Comparison of ENCODE assay signal across 17 mouse cellular contexts in genomic region chr19:7161064-7161463, GRCm38 (mm10). TPM values are rescaled to one million over a fixed set of nuclear protein-coding genes. Genes with fewer than 3 reads are reported as not detected.
DNase-seq lines count a peak whose midpoint lies in the region; ATAC-seq and TF ChIP-seq lines count a peak whose summit lies in the region.
"Had no signal": no experiment of that assay in that cellular context is flagged by ENCODE, and none has a peak within 500 bp of the region (broad histone marks: within the 10 kb centered on the region; RNA-seq: fewer than 3 reads in every experiment).

No protein-coding gene starts in this region.

- H3K4me2 ChIP-seq in forebrain, postnatal 0 days (ENCODE audit: low read depth) = no peak overlapping the region
- H3K4me2 ChIP-seq in midbrain, embryonic 15.5 days = no peak overlapping the region
- no peak overlapping the region for H3K4me2 ChIP-seq in midbrain, embryonic 11.5 days
- H3K4me2 ChIP-seq in neural tube, embryonic 13.5 days = no peak overlapping the region

- 71% methylated on average over 3 of the region's 3 CpGs for WGBS in forebrain, embryonic 10.5 days
- WGBS in forebrain, postnatal 0 days = 68% methylated on average over 3 of the region's 3 CpGs
- WGBS in midbrain, embryonic 15.5 days = 88% methylated on average over 3 of the region's 3 CpGs
- WGBS in midbrain, embryonic 11.5 days = 79% methylated on average over 3 of the region's 3 CpGs
- WGBS in neural tube, embryonic 13.5 days = 76% methylated on average over 3 of the region's 3 CpGs

- peaks cover 100% of the 10 kb centered on the region for H3K27me3 ChIP-seq in forebrain, embryonic 10.5 days (ENCODE audit: poor library complexity, severe bottlenecking)
- no peaks in the 10 kb centered on the region for H3K27me3 ChIP-seq in forebrain, postnatal 0 days (ENCODE audit: insufficient read depth, low read length)
- H3K27me3 ChIP-seq in midbrain, embryonic 15.5 days (replicated peaks) = peaks cover 3% of the 10 kb centered on the region; the same call in 1 of the 2 replicates
- peaks cover 21% of the 10 kb centered on the region for H3K27me3 ChIP-seq in midbrain, embryonic 11.5 days (ENCODE audit: control insufficient read depth, insufficient read depth, low read length)
- peaks cover 73% of the 10 kb centered on the region for H3K27me3 ChIP-seq in neural tube, embryonic 13.5 days

- no peaks in the 10 kb centered on the region for H3K36me3 ChIP-seq in forebrain, embryonic 10.5 days (replicated peaks)
- H3K36me3 ChIP-seq in forebrain, postnatal 0 days (ENCODE audit: insufficient read depth) = no peaks in the 10 kb centered on the region
- H3K36me3 ChIP-seq in midbrain, embryonic 15.5 days (replicated peaks) = no peaks in the 10 kb centered on the region
- H3K36me3 ChIP-seq in midbrain, embryonic 11.5 days (ENCODE audit: control insufficient read depth, insufficient read depth, low read length) = no peaks in the 10 kb centered on the region
- H3K36me3 ChIP-seq in neural tube, embryonic 13.5 days = no peaks in the 10 kb centered on the region
- H3K36me3 ChIP-seq: embryonic facial prominence, embryonic 10.5 days; heart, embryonic 10.5 days; heart, embryonic 15.5 days; hindbrain, embryonic 12.5 days had no signal

- H3K27ac ChIP-seq in forebrain, embryonic 10.5 days = 0 out of 2 replicates have a peak overlapping the region, but pooled peaks have one; percentile 82
- H3K27ac ChIP-seq in forebrain, postnatal 0 days (ENCODE audit: low read depth, low read length) = no peak overlapping the region
- 0 out of 2 replicates have a peak overlapping the region, but pooled peaks have one; percentile 61 for H3K27ac ChIP-seq in layer of hippocampus, adult 2 months
- peak overlapping the region; percentile 69; the same call in 1 of the 2 replicates for H3K27ac ChIP-seq in midbrain, embryonic 15.5 days
- no peak overlapping the region for H3K27ac ChIP-seq in midbrain, embryonic 11.5 days (ENCODE audit: low read depth, low read length)
- peak overlapping the region; percentile 72 for H3K27ac ChIP-seq in neural tube, embryonic 13.5 days (replicated peaks)
- H3K27ac ChIP-seq: heart, embryonic 15.5 days had no signal

- ATAC-seq in forebrain, postnatal 0 days = no peak
- ATAC-seq in midbrain, embryonic 15.5 days (replicated peaks) = no peak
- ATAC-seq in midbrain, embryonic 11.5 days (ENCODE audit: low FRiP score) = no peak
- ATAC-seq in neural tube, embryonic 13.5 days (ENCODE audit: low read depth) = no peak
- ATAC-seq: inflammation-experienced regulatory T-cells, adult 6 months had no signal

- TF ChIP-seq CTCF in forebrain, postnatal 0 days (IDR thresholded peaks at IDR 0.05; ENCODE audit: low read depth) = no peak
- no peak for TF ChIP-seq CTCF in layer of hippocampus, adult 2 months (conservative IDR thresholded peaks at IDR 0.05)

- H3K4me3 ChIP-seq in forebrain, embryonic 10.5 days = no peak overlapping the region
- H3K4me3 ChIP-seq in forebrain, postnatal 0 days (ENCODE audit: low read depth, low read length) = no peak overlapping the region
- H3K4me3 ChIP-seq in layer of hippocampus, adult 2 months = no peak overlapping the region
- no peak overlapping the region for H3K4me3 ChIP-seq in midbrain, embryonic 15.5 days
- H3K4me3 ChIP-seq in midbrain, embryonic 11.5 days (ENCODE audit: low read depth, low read length) = no peak overlapping the region
- H3K4me3 ChIP-seq in neural tube, embryonic 13.5 days = no peak overlapping the region
- H3K4me3 ChIP-seq: heart, embryonic 15.5 days; hindbrain, embryonic 12.5 days had no signal

- DNase-seq in forebrain, embryonic 10.5 days (ENCODE audit: extremely low spot score, low spot score) = no peak
- no peak for DNase-seq in forebrain, postnatal 0 days
- DNase-seq in layer of hippocampus, adult 2 months (ENCODE audit: low spot score in 2 of 2) = no peak
- no peak for DNase-seq in layer of hippocampus, adult 9-11 months
- DNase-seq in midbrain, embryonic 11.5 days (ENCODE audit: low spot score, missing footprints) = no peak
- no peak for DNase-seq in kidney, adult 11 months
- DNase-seq: adrenal gland, adult 8-10 months; adrenal gland, postnatal 36 days; heart, adult 18-20 months had no signal

- peaks cover 86% of the 10 kb centered on the region for H3K4me1 ChIP-seq in forebrain, embryonic 10.5 days
- peaks cover 12% of the 10 kb centered on the region for H3K4me1 ChIP-seq in forebrain, postnatal 0 days (ENCODE audit: insufficient read depth)
- peaks cover 57% of the 10 kb centered on the region for H3K4me1 ChIP-seq in midbrain, embryonic 15.5 days
- peaks cover 46% of the 10 kb centered on the region for H3K4me1 ChIP-seq in midbrain, embryonic 11.5 days (ENCODE audit: control insufficient read depth, insufficient read depth, low read length)
- peaks cover 82% of the 10 kb centered on the region for H3K4me1 ChIP-seq in neural tube, embryonic 13.5 days (replicated peaks)

- H3K9me3 ChIP-seq in forebrain, embryonic 10.5 days = no peaks in the 10 kb centered on the region
- no peaks in the 10 kb centered on the region for H3K9me3 ChIP-seq in forebrain, postnatal 0 days (ENCODE audit: low read length)
- no peaks in the 10 kb centered on the region for H3K9me3 ChIP-seq in midbrain, embryonic 15.5 days
- no peaks in the 10 kb centered on the region for H3K9me3 ChIP-seq in midbrain, embryonic 11.5 days (ENCODE audit: control insufficient read depth, low read length)
- H3K9me3 ChIP-seq in neural tube, embryonic 13.5 days = no peaks in the 10 kb centered on the region
- H3K9me3 ChIP-seq: embryonic facial prominence, embryonic 10.5 days; heart, embryonic 10.5 days; heart, embryonic 15.5 days; hindbrain, embryonic 12.5 days had no signal

- H3K9ac ChIP-seq in forebrain, postnatal 0 days = no peak overlapping the region
- H3K9ac ChIP-seq in midbrain, embryonic 15.5 days = 0 out of 2 replicates have a peak overlapping the region, but pooled peaks have one; percentile 28
- no peak overlapping the region for H3K9ac ChIP-seq in midbrain, embryonic 11.5 days (ENCODE audit: low read length)
- peak overlapping the region; percentile 61; the same call in 1 of the 2 replicates for H3K9ac ChIP-seq in neural tube, embryonic 13.5 days
- H3K9ac ChIP-seq: heart, embryonic 15.5 days had no signal

RNA-seq across cellular contexts. Expression of gene Otub1, which starts 45.1 kb away (rescaled TPM):
- polyA plus RNA-seq in forebrain, embryonic 10.5 days (2016; fragmentation: Nextera tagmentation; extraction: Ambion mirVana) = 275 and 280 TPM in 2 replicates
- 248 and 252 TPM in 2 replicates for total RNA-seq in forebrain, postnatal 0 days (2014; rRNA removed)
- polyA plus RNA-seq in forebrain, postnatal 0 days (2015; fragmentation: Nextera tagmentation; extraction: Ambion mirVana) = 286 and 290 TPM in 2 replicates
- 100 to 1,000 TPM; 299 TPM for total RNA-seq in layer of hippocampus, adult 2 months (2021)
- polyA plus RNA-seq in midbrain, embryonic 15.5 days (2015; fragmentation: Nextera tagmentation; extraction: Ambion mirVana) = 242 and 255 TPM in 2 replicates
- 241 and 252 TPM in 2 replicates for polyA plus RNA-seq in midbrain, embryonic 11.5 days (2014; fragmentation: Nextera tagmentation; extraction: Ambion mirVana)
- polyA plus RNA-seq in neural tube, embryonic 13.5 days (2015; fragmentation: Nextera tagmentation; extraction: Ambion mirVana) = 227 and 243 TPM in 2 replicates

RNA-seq across cellular contexts. Expression of gene Flrt1, which starts 55.5 kb away (rescaled TPM):
- polyA plus RNA-seq in forebrain, embryonic 10.5 days (2016; fragmentation: Nextera tagmentation; extraction: Ambion mirVana) = 4.0 and 4.8 TPM in 2 replicates
- 8.1 and 8.8 TPM in 2 replicates for total RNA-seq in forebrain, postnatal 0 days (2014; rRNA removed)
- 6.7 and 11.3 TPM in 2 replicates for polyA plus RNA-seq in forebrain, postnatal 0 days (2015; fragmentation: Nextera tagmentation; extraction: Ambion mirVana)
- total RNA-seq in layer of hippocampus, adult 2 months (2021) = 10 to 100 TPM; 17.9 to 19.5 TPM
- 12.2 and 12.5 TPM in 2 replicates for polyA plus RNA-seq in midbrain, embryonic 15.5 days (2015; fragmentation: Nextera tagmentation; extraction: Ambion mirVana)
- polyA plus RNA-seq in midbrain, embryonic 11.5 days (2014; fragmentation: Nextera tagmentation; extraction: Ambion mirVana) = 7.5 and 8.2 TPM in 2 replicates
- 9.6 and 10.9 TPM in 2 replicates for polyA plus RNA-seq in neural tube, embryonic 13.5 days (2015; fragmentation: Nextera tagmentation; extraction: Ambion mirVana)
- total RNA-seq: CH12.LX had no signal

RNA-seq across cellular contexts. Expression of gene Cox8a, which starts 56.4 kb away (rescaled TPM):
- 862 and 888 TPM in 2 replicates for polyA plus RNA-seq in forebrain, embryonic 10.5 days (2016; fragmentation: Nextera tagmentation; extraction: Ambion mirVana)
- total RNA-seq in forebrain, postnatal 0 days (2014; rRNA removed) = 735 and 828 TPM in 2 replicates
- polyA plus RNA-seq in forebrain, postnatal 0 days (2015; fragmentation: Nextera tagmentation; extraction: Ambion mirVana) = 1,247 and 1,523 TPM in 2 replicates
- 1,000 to 10,000 TPM in 1 of 2 experiments, 100 to 1,000 TPM in 1; 959 to 1,016 TPM for total RNA-seq in layer of hippocampus, adult 2 months (2021)
- polyA plus RNA-seq in midbrain, embryonic 15.5 days (2015; fragmentation: Nextera tagmentation; extraction: Ambion mirVana) = 837 and 848 TPM in 2 replicates
- polyA plus RNA-seq in midbrain, embryonic 11.5 days (2014; fragmentation: Nextera tagmentation; extraction: Ambion mirVana) = 730 and 757 TPM in 2 replicates
- 918 and 1,011 TPM in 2 replicates for polyA plus RNA-seq in neural tube, embryonic 13.5 days (2015; fragmentation: Nextera tagmentation; extraction: Ambion mirVana)

Comparison
In these comparisons a context has a peak if more than half of its experiments do, and no peak if none do; other contexts are left out.
1. H3K27ac ChIP-seq: peak in forebrain, embryonic 10.5 days (single experiment), layer of hippocampus, adult 2 months (single experiment), midbrain, embryonic 15.5 days (single experiment) and neural tube, embryonic 13.5 days (single experiment); none in forebrain, postnatal 0 days (single experiment) and midbrain, embryonic 11.5 days (single experiment).
2. H3K9ac ChIP-seq: peak in midbrain, embryonic 15.5 days (single experiment) and neural tube, embryonic 13.5 days (single experiment); none in forebrain, postnatal 0 days (single experiment) and midbrain, embryonic 11.5 days (single experiment).